Mouse (Mus musculus) megakaryocyte, embryonic 14.5 days (primary cell): Measurements from ENCODE around the gene Atxn7l1.

Source experiments
- FLI1 ChIP-seq: IDR thresholded peaks from 2 replicates; pipeline ENCODE4 v1.6.1; 2012; ENCODE audit warnings: low read length, inconsistent platforms, mixed read lengths
- GATA1 ChIP-seq: IDR thresholded peaks from 3 replicates; pipeline ENCODE4 v1.6.1; 2012; ENCODE audit warnings: mixed read lengths, low read length, inconsistent platforms, borderline replicate concordance

DNA sequence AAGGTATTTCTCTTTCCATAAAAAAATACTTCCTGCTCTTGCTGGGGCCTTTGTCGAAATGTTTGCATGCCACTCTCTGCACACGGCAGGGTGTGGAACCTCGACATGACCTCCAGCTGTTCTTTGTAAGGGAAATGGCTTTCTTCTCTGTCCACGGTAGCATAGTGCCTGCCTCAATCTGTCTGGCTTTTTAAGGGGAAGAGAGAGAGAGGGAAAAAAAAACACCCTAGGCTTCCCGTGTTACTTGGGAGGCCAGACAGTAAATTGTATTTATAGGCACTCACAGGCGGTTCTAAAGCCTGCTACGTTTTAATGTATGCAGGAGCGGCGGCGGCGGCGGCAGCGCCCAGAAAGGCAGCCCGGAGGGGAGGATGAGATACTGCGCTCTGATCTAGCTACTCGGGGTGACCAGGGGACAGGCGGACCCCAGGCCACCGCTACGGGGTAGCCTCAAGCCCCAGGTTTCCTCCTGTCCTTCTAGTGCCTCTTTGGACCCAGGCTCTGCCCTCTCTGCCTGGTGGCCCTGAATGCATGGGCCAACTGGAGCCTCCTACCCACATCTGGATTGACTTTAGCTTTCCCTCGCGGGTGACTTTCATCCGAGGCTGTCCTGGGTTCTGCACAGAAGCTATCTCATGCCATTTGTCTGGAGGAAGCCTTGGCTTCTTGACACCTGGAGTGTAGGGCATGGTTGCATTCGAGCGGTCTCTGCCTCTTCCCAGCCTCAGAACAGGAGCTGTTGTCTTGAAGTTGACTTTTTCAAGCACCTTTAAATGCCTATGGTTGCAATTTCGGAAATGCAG is 197.7 kb downstream of the Atxn7l1 start:
- no peak for TF ChIP-seq GATA1
- no peak for TF ChIP-seq FLI1
